Mouse (Mus musculus): ENCODE data around the gene Slc7a15. TPM values are rescaled to one million over a fixed set of nuclear protein-coding genes. Genes with fewer than 3 reads are reported as not detected.

Gene Slc7a15
- polyA plus RNA-seq, 1 experiment from 2014 or later, result not detected

- Histone ChIP-seq H3K9ac (no peak overlapping the region), H3K36me3 (no peaks in the 10 kb centered on the region), H3K27ac (no peak overlapping the region), H3K4me2 (no peak overlapping the region), H3K27me3 (no peaks in the 10 kb centered on the region), H3K4me1 (no peaks in the 10 kb centered on the region), H3K9me3 (no peaks in the 10 kb centered on the region), H3K4me3 (no peak overlapping the region)
- no peak for ATAC-seq (ENCODE audit: insufficient number of reproducible peaks, low FRiP score, low TSS enrichment, low read depth)
Measured at GRCm38 (mm10) chr12:8555419-8555818, 43.4 kb downstream of the Slc7a15 start.

GRCm38 (mm10) chr12:8547357-8547756 lies 51.5 kb downstream of the Slc7a15 start:
- Histone ChIP-seq H3K9me3 (no peaks in the 10 kb centered on the region), H3K4me3 (no peak overlapping the region), H3K9ac (no peak overlapping the region), H3K27me3 (no peaks in the 10 kb centered on the region), H3K36me3 (no peaks in the 10 kb centered on the region), H3K27ac (no peak overlapping the region), H3K4me1 (no peaks in the 10 kb centered on the region), H3K4me2 (no peak overlapping the region)
- ATAC-seq (ENCODE audit: insufficient number of reproducible peaks, low FRiP score, low TSS enrichment, low read depth), result no peak
- WGBS, result 19% methylated on average over 11 of the region's 11 CpGs

- Histone ChIP-seq H3K4me3 (no peak overlapping the region), H3K9ac (no peak overlapping the region), H3K27ac (no peak overlapping the region), H3K36me3 (no peaks in the 10 kb centered on the region), H3K27me3 (no peaks in the 10 kb centered on the region), H3K4me1 (no peaks in the 10 kb centered on the region), H3K4me2 (no peak overlapping the region), H3K9me3 (no peaks in the 10 kb centered on the region)
- 89% methylated on average over 6 of the region's 6 CpGs for WGBS
- no peak for ATAC-seq (ENCODE audit: insufficient number of reproducible peaks, low FRiP score, low TSS enrichment, low read depth)
Measured at GRCm38 (mm10) chr12:8546801-8547200, 52.1 kb downstream of the Slc7a15 start.

- Histone ChIP-seq H3K4me3 (no peak overlapping the region), H3K9ac (no peak overlapping the region), H3K9me3 (no peaks in the 10 kb centered on the region), H3K36me3 (no peaks in the 10 kb centered on the region), H3K27ac (no peak overlapping the region), H3K27me3 (no peaks in the 10 kb centered on the region), H3K4me1 (no peaks in the 10 kb centered on the region), H3K4me2 (no peak overlapping the region)
- WGBS, result 85% methylated on average over 5 of the region's 5 CpGs
- ATAC-seq (ENCODE audit: insufficient number of reproducible peaks, low FRiP score, low TSS enrichment, low read depth), result no peak
Measured at GRCm38 (mm10) chr12:8545066-8545610, 53.7 kb downstream of the Slc7a15 start.

- Histone ChIP-seq H3K27me3 (no peaks in the 10 kb centered on the region), H3K4me1 (no peaks in the 10 kb centered on the region), H3K4me3 (no peak overlapping the region), H3K9me3 (no peaks in the 10 kb centered on the region), H3K4me2 (no peak overlapping the region), H3K27ac (no peak overlapping the region), H3K9ac (no peak overlapping the region), H3K36me3 (no peaks in the 10 kb centered on the region)
- ATAC-seq (ENCODE audit: insufficient number of reproducible peaks, low FRiP score, low TSS enrichment, low read depth), result no peak
- WGBS, result 83% methylated on average over 4 of the region's 4 CpGs
Measured at GRCm38 (mm10) chr12:8542371-8542770, 56.5 kb downstream of the Slc7a15 start.

GRCm38 (mm10) chr12:8539471-8539870 lies 59.4 kb downstream of the Slc7a15 start:
- Histone ChIP-seq H3K9me3 (no peaks in the 10 kb centered on the region), H3K4me3 (no peak overlapping the region), H3K9ac (no peak overlapping the region), H3K27me3 (no peaks in the 10 kb centered on the region), H3K4me2 (no peak overlapping the region), H3K27ac (no peak overlapping the region), H3K4me1 (0 out of 2 replicates have a peak, but pooled peaks cover 3% of the 10 kb centered on the region), H3K36me3 (no peaks in the 10 kb centered on the region)
- 78% methylated on average over 13 of the region's 13 CpGs for WGBS
- ATAC-seq (ENCODE audit: insufficient number of reproducible peaks, low FRiP score, low TSS enrichment, low read depth), result no peak

GRCm38 (mm10) chr12:8537291-8537690 lies 61.6 kb downstream of the Slc7a15 start:
- Histone ChIP-seq H3K4me3 (no peak overlapping the region), H3K4me1 (0 out of 2 replicates have a peak, but pooled peaks cover 3% of the 10 kb centered on the region), H3K27me3 (no peaks in the 10 kb centered on the region), H3K27ac (no peak overlapping the region), H3K4me2 (no peak overlapping the region), H3K9me3 (no peaks in the 10 kb centered on the region), H3K36me3 (no peaks in the 10 kb centered on the region), H3K9ac (no peak overlapping the region)
- 86% methylated on average over 5 of the region's 5 CpGs for WGBS
- no peak for ATAC-seq (ENCODE audit: insufficient number of reproducible peaks, low FRiP score, low TSS enrichment, low read depth)

- Histone ChIP-seq H3K4me2 (no peak overlapping the region), H3K27ac (no peak overlapping the region), H3K4me1 (0 out of 2 replicates have a peak, but pooled peaks cover 3% of the 10 kb centered on the region), H3K9ac (no peak overlapping the region), H3K27me3 (no peaks in the 10 kb centered on the region), H3K9me3 (no peaks in the 10 kb centered on the region), H3K4me3 (no peak overlapping the region), H3K36me3 (no peaks in the 10 kb centered on the region)
- 53% methylated on average over 9 of the region's 9 CpGs for WGBS
- ATAC-seq (ENCODE audit: insufficient number of reproducible peaks, low FRiP score, low TSS enrichment, low read depth), result no peak
Measured at GRCm38 (mm10) chr12:8536221-8536965, 62.5 kb downstream of the Slc7a15 start.

- H3K27ac ChIP-seq, result no peak overlapping the region
- no peak for ATAC-seq (ENCODE audit: insufficient number of reproducible peaks, low FRiP score, low TSS enrichment, low read depth)
- H3K4me1 ChIP-seq, result 0 out of 2 replicates have a peak, but pooled peaks cover 3% of the 10 kb centered on the region
- no peak overlapping the region for H3K4me2 ChIP-seq
- H3K4me3 ChIP-seq, result no peak overlapping the region
- no peaks in the 10 kb centered on the region for H3K27me3 ChIP-seq
- no peaks in the 10 kb centered on the region for H3K9me3 ChIP-seq
- 84% methylated on average over 7 of the region's 7 CpGs for WGBS
- no peak overlapping the region for H3K9ac ChIP-seq
- H3K36me3 ChIP-seq, result no peaks in the 10 kb centered on the region
Measured at GRCm38 (mm10) chr12:8535596-8535995, 63.3 kb downstream of the Slc7a15 start.

- H3K9me3 ChIP-seq, result no peaks in the 10 kb centered on the region
- H3K4me1 ChIP-seq, result 0 out of 2 replicates have a peak, but pooled peaks cover 3% of the 10 kb centered on the region
- no peak overlapping the region for H3K27ac ChIP-seq
- 50% methylated on average over 1 of the region's 1 CpGs for WGBS
- H3K27me3 ChIP-seq, result no peaks in the 10 kb centered on the region
- H3K9ac ChIP-seq, result no peak overlapping the region
- H3K4me2 ChIP-seq, result no peak overlapping the region
- H3K36me3 ChIP-seq, result no peaks in the 10 kb centered on the region
- H3K4me3 ChIP-seq, result no peak overlapping the region
- ATAC-seq (ENCODE audit: insufficient number of reproducible peaks, low FRiP score, low TSS enrichment, low read depth), result no peak
Measured at GRCm38 (mm10) chr12:8534915-8535314, 64.0 kb downstream of the Slc7a15 start.

GRCm38 (mm10) chr12:8527770-8528169 lies 71.1 kb downstream of the Slc7a15 start:
- Histone ChIP-seq H3K4me3 (no peak overlapping the region), H3K9me3 (no peaks in the 10 kb centered on the region), H3K27me3 (no peaks in the 10 kb centered on the region), H3K36me3 (no peaks in the 10 kb centered on the region), H3K27ac (no peak overlapping the region), H3K4me1 (no peaks in the 10 kb centered on the region), H3K9ac (no peak overlapping the region), H3K4me2 (no peak overlapping the region)
- 70% methylated on average over 5 of the region's 5 CpGs for WGBS
- no peak for ATAC-seq (ENCODE audit: insufficient number of reproducible peaks, low FRiP score, low TSS enrichment, low read depth)

- Histone ChIP-seq H3K9ac (no peak overlapping the region), H3K27ac (no peak overlapping the region), H3K27me3 (no peaks in the 10 kb centered on the region), H3K4me2 (no peak overlapping the region), H3K4me1 (no peaks in the 10 kb centered on the region), H3K36me3 (no peaks in the 10 kb centered on the region), H3K4me3 (no peak overlapping the region), H3K9me3 (no peaks in the 10 kb centered on the region)
- 68% methylated on average over 1 of the region's 1 CpGs for WGBS
- ATAC-seq (ENCODE audit: insufficient number of reproducible peaks, low FRiP score, low TSS enrichment, low read depth), result no peak
Measured at GRCm38 (mm10) chr12:8527175-8527574, 71.7 kb downstream of the Slc7a15 start.
